Mouse (Mus musculus): ENCODE data around the gene Upf3b.

The Upf3b gene

GRCm38 (mm10) chrX:37076651-37077050 lies 33.5 kb downstream of the Upf3b start:
- DNase-seq, result no peak

- peak; percentile 30 to 58 for DNase-seq
These were observed 35.7 kb downstream of the Upf3b start for GRCm38 (mm10) chrX:37074262-37074892.

- no peak for DNase-seq
These were observed 41.4 kb downstream of the Upf3b start for GRCm38 (mm10) chrX:37068766-37069165.

- DNase-seq, result no peak
These were observed 42.8 kb downstream of the Upf3b start for GRCm38 (mm10) chrX:37067299-37067698.

GRCm38 (mm10) chrX:37063902-37064301 lies 46.2 kb downstream of the Upf3b start:
- DNase-seq, result no peak

- peak in 1 of 2 experiments; percentile 11 for DNase-seq
These were observed 61.0 kb downstream of the Upf3b start for GRCm38 (mm10) chrX:37048890-37049823.

- DNase-seq, result no peak
These were observed 61.8 kb downstream of the Upf3b start, which contains the start of gene Sowahd for GRCm38 (mm10) chrX:37048066-37048889. Gene Sowahd (plus strand): TSS chrX:37048845.

GRCm38 (mm10) chrX:37042726-37043125 lies 67.4 kb downstream of the Upf3b start:
- DNase-seq, result peak in 1 of 2 experiments; percentile 49

All from kidney, adult 8-10 months (tissue).